Mouse (Mus musculus): ENCODE data around the gene Prss46.

DNA sequence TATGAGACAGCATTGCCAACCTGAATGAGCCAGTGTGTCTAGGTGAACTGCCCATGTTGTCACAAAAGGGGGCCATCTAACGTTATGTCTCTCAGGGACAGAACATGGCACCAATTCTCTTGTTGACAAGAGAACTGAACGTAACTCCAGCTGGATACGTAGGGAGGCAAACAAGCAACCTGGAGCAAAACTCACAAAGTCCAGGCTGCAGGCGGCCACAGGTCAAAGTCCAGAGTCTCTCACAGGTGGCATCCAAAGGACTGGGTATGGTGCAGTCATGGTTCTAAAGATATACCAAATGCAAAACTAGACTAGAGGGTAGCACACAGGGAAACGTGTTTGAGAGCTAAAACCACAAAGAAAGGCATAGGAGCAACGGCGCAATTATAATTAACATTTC lies 22.9 kb upstream of the Prss46 start:
- TF ChIP-seq CTCF (IDR thresholded peaks at IDR 0.05; ENCODE audit: low read depth, low read length), result no peak
- no peak for TF ChIP-seq POLR2A (IDR thresholded peaks at IDR 0.05; ENCODE audit: insufficient read depth, low read length)
- TF ChIP-seq EP300 (IDR thresholded peaks at IDR 0.05; ENCODE audit: insufficient read depth, low read depth, low read length), result no peak
